Mouse (Mus musculus) lung, embryonic 14.5 days (tissue): ENCODE results near the gene Tyrobp. TPM values are rescaled to one million over a fixed set of nuclear protein-coding genes. Genes with fewer than 3 reads are reported as not detected.

Experiments
- ATAC-seq: fragments of 200-750 bp; cut with Nextera tagmentation; 2 replicates; pipeline ENCODE4 v1.8.0; 2017; ENCODE audit warnings: mild to moderate bottlenecking, moderate TSS enrichment, moderate library complexity; ENCODE audit not compliant: insufficient read depth
- DNase-seq: peaks from one replicate; pipeline ENCODE4 v3.0.0-alpha.2; 2015
- H3K27ac ChIP-seq: fragments of 300-500 bp; sonication (generic); 2 replicates; pipeline ENCODE4 v1.5.1; 2014; ENCODE audit warnings: low read depth, mild to moderate bottlenecking, moderate library complexity
- H3K27me3 ChIP-seq: fragments of 300-500 bp; sonication (generic); 2 replicates; pipeline ENCODE4 v1.6.1; 2014; ENCODE audit warnings: low read length, control low read depth; ENCODE audit not compliant: insufficient read depth
- H3K36me3 ChIP-seq: fragments of 300-500 bp; sonication (generic); 2 replicates; pipeline ENCODE4 v1.6.1; 2014; ENCODE audit warnings: control low read depth; ENCODE audit not compliant: insufficient read depth
- H3K4me1 ChIP-seq: fragments of 300-500 bp; sonication (generic); 2 replicates; pipeline ENCODE4 v1.6.1; 2014; ENCODE audit warnings: antibody characterized with exemption, control low read depth; ENCODE audit not compliant: insufficient read depth
- H3K4me2 ChIP-seq: fragments of 300-500 bp; sonication (generic); 2 replicates; pipeline ENCODE4 v1.6.1; 2014; ENCODE audit warnings: mild to moderate bottlenecking
- H3K4me3 ChIP-seq: fragments of 300-500 bp; sonication (generic); 2 replicates; pipeline ENCODE4 v1.5.1; 2014; ENCODE audit warnings: low read depth, low read length
- H3K9ac ChIP-seq: fragments of 300-500 bp; sonication (generic); 2 replicates; pipeline ENCODE4 v1.6.1; 2014
- H3K9me3 ChIP-seq: fragments of 300-500 bp; sonication (generic); 2 replicates; pipeline ENCODE4 v1.6.1; 2016; ENCODE audit warnings: low read depth, low read length, control low read depth
- CTCF ChIP-seq: IDR thresholded peaks from 2 replicates; pipeline ENCODE4 v1.5.1; 2016; ENCODE audit warnings: antibody characterized with exemption, low read depth
- WGBS: fragments of 180-500 bp; shearing (Covaris S2); extraction: QIAGEN DNeasy Blood & Tissue Kit; methylation state at CpG from one replicate; pipeline ENCODE4 v1.1.7; 2014; 5-methylcytosine and 5-hydroxymethylcytosine counted together
- polyA plus RNA-seq: library from polyadenylated mRNA; unstranded; fragments of >200 nt; fragmentation: Nextera tagmentation; extraction: Ambion mirVana; gene quantifications from 2 replicates; pipeline ENCODE4 v1.2.1, GENCODE M21; 2014

Tyrobp gene
- polyA plus RNA-seq: 46.0 and 46.8 TPM in 2 replicates

DNA sequence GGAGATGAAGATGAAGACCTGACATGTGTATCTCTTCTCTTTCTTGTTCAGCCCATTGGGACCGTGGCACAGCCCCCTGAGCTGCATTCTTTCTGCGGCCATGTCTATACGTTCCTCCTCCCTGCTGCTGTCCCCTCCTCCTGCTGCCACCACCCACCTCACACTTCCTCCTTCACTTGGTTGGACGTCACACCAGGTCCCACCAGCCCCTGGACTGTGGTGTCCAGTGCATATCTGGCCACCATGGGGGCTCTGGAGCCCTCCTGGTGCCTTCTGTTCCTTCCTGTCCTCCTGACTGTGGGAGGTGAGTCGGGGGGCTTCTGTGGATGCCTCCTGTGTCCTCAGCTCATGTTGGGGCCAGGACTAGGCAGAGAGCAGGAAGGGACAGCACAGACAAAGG is at the start of gene Tyrobp:
Tyrobp (plus strand) TSS at position 165 of the 400 bp plus-strand sequence.
- 61% methylated on average over 5 of the region's 5 CpGs for WGBS
- Histone ChIP-seq H3K9ac (no peak within 1 kb of the TSS), H3K4me3 (no peak within 1 kb of the TSS), H3K9me3 (no peaks in the 10 kb centered on the region; the same call in 1 of the 2 replicates), H3K4me2 (no peak within 1 kb of the TSS), H3K27me3 (no peaks in the 10 kb centered on the region), H3K27ac (no peak within 1 kb of the TSS), H3K4me1 (no peaks in the 10 kb centered on the region), H3K36me3 (no peaks in the 10 kb centered on the region)
- DNase-seq: no peak
- no peak for ATAC-seq
- no peak for TF ChIP-seq CTCF

GRCm38 (mm10) chr7:30367466-30367865 is 46.1 kb upstream of the Tyrobp start:
- Histone ChIP-seq H3K4me1 (no peaks in the 10 kb centered on the region), H3K9me3 (no peaks in the 10 kb centered on the region), H3K27ac (no peak overlapping the region), H3K27me3 (0 out of 2 replicates have a peak, but pooled peaks cover 3% of the 10 kb centered on the region), H3K4me3 (no peak overlapping the region), H3K36me3 (no peaks in the 10 kb centered on the region), H3K4me2 (no peak overlapping the region), H3K9ac (no peak overlapping the region)
- no peak for TF ChIP-seq CTCF
- ATAC-seq (no peak), DNase-seq (no peak)
- WGBS: 71% methylated on average over 2 of the region's 2 CpGs

GRCm38 (mm10) chr7:30373501-30373962 is 40.0 kb upstream of the Tyrobp start:
- Histone ChIP-seq H3K4me1 (no peaks in the 10 kb centered on the region), H3K4me3 (peak overlapping the region; percentile 43), H3K27ac (no peak overlapping the region), H3K27me3 (no peaks in the 10 kb centered on the region), H3K36me3 (no peaks in the 10 kb centered on the region), H3K9me3 (no peaks in the 10 kb centered on the region), H3K4me2 (peak overlapping the region; percentile 67), H3K9ac (peak overlapping the region; percentile 44)
- DNase-seq (peak; percentile 98), ATAC-seq (peak; percentile 99)
- TF ChIP-seq CTCF: peak; percentile 95
- WGBS: under 1% methylated on average over 21 of the region's 21 CpGs

- Histone ChIP-seq H3K27me3 (no peaks in the 10 kb centered on the region), H3K9me3 (no peaks in the 10 kb centered on the region)
Measured at GRCm38 (mm10) chr7:30380061-30380460, 33.5 kb upstream of the Tyrobp start.

GRCm38 (mm10) chr7:30384106-30384505 is 29.5 kb upstream of the Tyrobp start:
- no peak for ATAC-seq
- Histone ChIP-seq H3K27me3 (no peaks in the 10 kb centered on the region), H3K9me3 (no peaks in the 10 kb centered on the region), H3K4me3 (no peak overlapping the region), H3K4me1 (no peaks in the 10 kb centered on the region), H3K27ac (no peak overlapping the region), H3K4me2 (no peak overlapping the region), H3K9ac (no peak overlapping the region), H3K36me3 (no peaks in the 10 kb centered on the region)
- WGBS: 76% methylated on average over 9 of the region's 9 CpGs
- no peak for TF ChIP-seq CTCF
- no peak for DNase-seq

More at GRCm38 (mm10) chr7:30380061-30380460, 33.5 kb upstream of the Tyrobp start:
- no peak for DNase-seq
- no peak overlapping the region for H3K9ac ChIP-seq
- H3K4me2 ChIP-seq: no peak overlapping the region
- H3K36me3 ChIP-seq: no peaks in the 10 kb centered on the region
- no peaks in the 10 kb centered on the region for H3K4me1 ChIP-seq
- TF ChIP-seq CTCF: no peak
- H3K27ac ChIP-seq: no peak overlapping the region
- ATAC-seq: no peak
- WGBS: 56% methylated on average over 5 of the region's 5 CpGs
- H3K4me3 ChIP-seq: no peak overlapping the region

- WGBS: 60% methylated on average over 4 of the region's 4 CpGs
- no peak for TF ChIP-seq CTCF
Measured at GRCm38 (mm10) chr7:30392746-30393520, 20.6 kb upstream of the Tyrobp start.

GRCm38 (mm10) chr7:30393631-30394030 is 19.9 kb upstream of the Tyrobp start:
- Histone ChIP-seq H3K27ac (peak overlapping the region; percentile 61), H3K36me3 (no peaks in the 10 kb centered on the region), H3K27me3 (no peaks in the 10 kb centered on the region), H3K9me3 (no peaks in the 10 kb centered on the region), H3K4me3 (no peak overlapping the region), H3K4me2 (no peak overlapping the region), H3K4me1 (no peaks in the 10 kb centered on the region), H3K9ac (no peak overlapping the region)
- DNase-seq (no peak), ATAC-seq (no peak)
- no peak for TF ChIP-seq CTCF
- WGBS: 88% methylated on average over 4 of the region's 4 CpGs

More at GRCm38 (mm10) chr7:30392746-30393520, 20.6 kb upstream of the Tyrobp start:
- Histone ChIP-seq H3K9ac (no peak overlapping the region), H3K4me1 (no peaks in the 10 kb centered on the region), H3K4me3 (no peak overlapping the region), H3K27ac (no peak overlapping the region), H3K9me3 (no peaks in the 10 kb centered on the region), H3K36me3 (no peaks in the 10 kb centered on the region), H3K27me3 (no peaks in the 10 kb centered on the region), H3K4me2 (no peak overlapping the region)
- no peak for DNase-seq
- ATAC-seq: no peak
